Mouse (Mus musculus): ENCODE data around the gene Gm20509.
"Not testable (repeated sequence)": the region's sequence is repeated elsewhere in the genome, so short reads cannot be mapped to it uniquely, and the experiment has no call there.

Gene Gm20509

GRCm38 (mm10) chr9:73102181-73102580 is at the start of gene Gm20509:
Gene Gm20509 (plus strand): TSS chr9:73102470.
- DNase-seq (ENCODE audit: low read depth, low spot score): no peak

DNA sequence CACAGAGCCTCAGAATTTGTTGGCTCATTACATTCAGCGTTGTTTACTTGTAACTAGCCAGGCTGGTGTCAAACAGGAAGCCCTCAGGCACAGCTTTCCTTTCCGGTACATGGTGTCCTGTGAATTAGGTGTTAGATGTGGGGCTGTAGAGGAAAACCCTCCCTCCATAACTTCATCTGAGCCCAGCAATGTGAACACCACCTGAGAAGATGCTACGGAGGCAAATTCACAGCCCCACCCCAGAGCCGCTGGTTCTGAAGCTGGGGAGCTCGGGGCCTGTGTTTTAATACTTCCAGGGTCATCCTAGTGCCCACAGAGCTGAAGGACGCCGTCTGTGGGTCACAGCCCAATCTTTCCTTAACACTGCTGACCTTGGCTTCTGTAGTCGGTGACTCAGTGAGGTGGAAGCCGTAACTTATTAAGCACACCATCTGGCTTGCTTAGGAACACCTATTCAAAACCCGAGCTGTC is 46.8 kb upstream of the Gm20509 start:
- DNase-seq (ENCODE audit: low read depth, low spot score): peak; percentile 61

DNA sequence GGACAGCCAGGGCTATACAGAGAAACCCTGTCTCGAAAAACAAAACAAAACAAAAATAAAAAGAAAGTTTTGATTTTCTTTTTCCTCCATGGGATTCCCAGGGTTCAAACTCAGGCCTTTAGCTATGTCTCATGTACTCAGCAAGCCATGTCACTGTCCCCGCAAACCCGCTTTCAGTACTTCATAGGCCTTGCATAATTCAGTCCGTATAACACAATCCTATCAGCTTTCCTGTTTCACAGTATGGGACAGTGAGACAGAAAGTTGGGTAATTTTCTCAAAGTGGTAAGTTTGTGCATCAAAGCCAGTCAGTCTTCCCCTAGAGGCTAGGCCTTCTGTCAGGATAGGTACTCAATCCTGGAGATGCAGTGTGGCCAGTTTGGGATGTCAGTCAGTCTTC is 43.0 kb upstream of the Gm20509 start:
- no peak for DNase-seq (ENCODE audit: low read depth, low spot score)

- no peak for DNase-seq (ENCODE audit: low read depth, low spot score)
Observed at GRCm38 (mm10) chr9:73063621-73064290, 38.5 kb upstream of the Gm20509 start.

DNA sequence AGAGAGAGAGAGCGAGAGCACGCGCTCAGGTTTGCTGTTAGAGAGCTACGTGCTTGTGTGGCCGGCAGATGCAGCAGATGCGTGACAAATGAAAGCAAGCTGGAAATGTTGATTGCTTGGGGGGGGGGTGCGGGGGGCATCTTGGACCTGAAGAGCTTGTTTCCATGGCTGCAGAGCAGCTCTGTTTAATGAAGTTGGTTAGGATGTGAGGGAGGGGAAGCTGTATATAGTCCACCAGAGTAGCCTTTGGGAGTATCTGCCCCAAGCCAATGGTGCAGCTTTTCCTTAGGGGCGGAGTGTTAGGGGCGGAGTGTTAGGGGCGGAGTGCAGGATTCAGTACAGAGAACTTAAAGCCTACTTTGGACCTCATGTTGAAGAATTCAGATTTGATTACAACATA is 35.2 kb upstream of the Gm20509 start:
- DNase-seq (ENCODE audit: low read depth, low spot score): no peak

DNA sequence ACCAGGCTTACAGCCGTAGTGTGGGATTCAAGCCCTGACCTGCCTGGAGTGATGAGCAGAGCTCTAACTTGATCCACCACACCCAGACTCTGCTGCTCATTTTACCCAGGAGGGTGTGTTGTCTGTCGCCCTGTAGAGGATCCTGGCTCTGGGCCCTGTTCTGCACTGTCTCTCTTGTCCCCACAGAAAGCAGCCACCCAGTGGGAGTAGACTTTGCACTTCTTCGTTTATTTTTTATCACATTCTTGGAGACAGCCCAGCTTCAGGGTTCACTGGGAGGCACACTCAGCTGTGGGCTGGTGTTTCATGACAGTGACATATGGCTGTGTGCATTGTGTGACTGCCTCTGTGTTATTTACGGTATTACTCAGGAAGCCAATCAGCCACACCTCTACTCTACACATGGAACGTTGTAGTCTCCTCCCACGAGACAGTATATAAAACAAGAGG is 34.0 kb upstream of the Gm20509 start:
- no peak for DNase-seq (ENCODE audit: low read depth, low spot score)

GRCm38 (mm10) chr9:73068688-73069087 is 33.6 kb upstream of the Gm20509 start:
- DNase-seq (ENCODE audit: low read depth, low spot score): no peak

DNA sequence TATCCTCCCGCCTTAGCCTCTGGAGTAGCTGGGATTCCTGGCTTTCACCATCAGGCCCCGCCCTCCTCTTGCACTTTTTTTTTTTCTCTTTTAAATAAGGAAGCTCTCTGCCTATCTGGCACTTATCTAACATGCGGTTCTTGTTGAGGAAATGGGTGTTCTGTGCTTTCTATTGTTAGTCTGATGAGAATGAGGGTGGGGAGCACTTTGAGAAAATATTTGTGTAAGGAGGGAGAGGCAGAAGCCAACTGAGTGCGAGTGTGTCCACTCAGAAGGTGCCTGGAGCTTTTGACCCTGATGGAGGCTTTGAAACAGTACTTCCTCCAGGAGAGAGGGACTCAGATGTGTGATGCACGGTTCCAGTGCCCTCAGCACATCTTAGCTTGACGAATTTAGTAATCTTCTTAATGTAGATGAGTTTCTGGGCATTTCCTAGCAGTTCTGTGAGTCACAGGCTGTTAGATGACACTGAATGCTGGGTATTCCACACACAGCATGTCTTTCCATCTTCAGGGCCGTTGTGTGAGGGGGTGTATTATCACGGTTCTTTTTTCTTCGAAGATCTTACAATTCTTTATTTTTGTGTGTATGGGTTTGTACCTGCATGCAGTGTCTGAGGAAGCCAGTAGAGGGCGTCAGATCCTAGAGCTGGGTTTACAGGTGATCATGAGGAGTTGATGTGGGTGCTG is 31.2 kb upstream of the Gm20509 start:
- DNase-seq (ENCODE audit: low read depth, low spot score): peak; percentile 61

- DNase-seq (ENCODE audit: low read depth, low spot score): no peak
Observed at GRCm38 (mm10) chr9:73072426-73072825, 29.8 kb upstream of the Gm20509 start.

DNA sequence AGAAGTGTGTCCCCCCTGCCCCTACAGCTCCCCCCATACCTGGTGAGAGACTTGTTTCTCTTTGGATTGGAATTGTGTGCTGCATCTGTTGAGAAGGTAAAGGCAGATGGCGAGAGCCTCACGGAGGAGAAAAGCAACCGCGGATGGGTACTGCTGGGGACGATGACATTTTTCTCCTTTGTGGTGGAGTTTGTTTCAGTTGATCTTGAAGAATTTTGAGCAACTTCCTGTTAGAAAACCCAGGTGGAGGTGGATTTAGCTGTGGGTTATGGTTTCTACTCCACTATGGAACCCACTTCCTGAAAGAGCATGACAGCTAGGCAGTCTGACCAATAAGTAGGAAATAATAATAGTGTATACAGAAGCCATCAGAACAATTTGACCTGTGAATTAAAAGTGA is 29.1 kb upstream of the Gm20509 start:
- DNase-seq (ENCODE audit: low read depth, low spot score): peak; percentile 77

DNA sequence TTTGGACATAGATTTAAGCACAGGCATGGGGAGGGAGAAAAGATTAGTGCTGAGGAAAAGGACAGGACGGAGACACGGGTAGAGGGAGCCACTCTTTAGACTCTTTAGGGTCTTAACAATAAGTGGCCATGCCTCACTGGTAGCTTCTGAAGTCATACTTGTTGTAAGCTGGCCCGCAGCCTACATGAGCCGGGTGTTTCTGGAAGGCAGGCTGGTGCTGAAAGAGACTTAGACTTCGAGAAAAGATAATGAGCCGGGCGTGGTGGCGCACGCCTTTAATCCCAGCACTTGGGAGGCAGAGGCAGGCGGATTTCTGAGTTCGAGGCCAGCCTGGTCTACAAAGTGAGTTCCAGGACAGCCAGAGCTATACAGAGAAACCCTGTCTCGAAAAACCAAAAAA is 22.9 kb upstream of the Gm20509 start:
- DNase-seq (ENCODE audit: low read depth, low spot score): not testable (repeated sequence)

GRCm38 (mm10) chr9:73079801-73080325 is 22.4 kb upstream of the Gm20509 start:
- peak; percentile 30 for DNase-seq (ENCODE audit: low read depth, low spot score)

DNA sequence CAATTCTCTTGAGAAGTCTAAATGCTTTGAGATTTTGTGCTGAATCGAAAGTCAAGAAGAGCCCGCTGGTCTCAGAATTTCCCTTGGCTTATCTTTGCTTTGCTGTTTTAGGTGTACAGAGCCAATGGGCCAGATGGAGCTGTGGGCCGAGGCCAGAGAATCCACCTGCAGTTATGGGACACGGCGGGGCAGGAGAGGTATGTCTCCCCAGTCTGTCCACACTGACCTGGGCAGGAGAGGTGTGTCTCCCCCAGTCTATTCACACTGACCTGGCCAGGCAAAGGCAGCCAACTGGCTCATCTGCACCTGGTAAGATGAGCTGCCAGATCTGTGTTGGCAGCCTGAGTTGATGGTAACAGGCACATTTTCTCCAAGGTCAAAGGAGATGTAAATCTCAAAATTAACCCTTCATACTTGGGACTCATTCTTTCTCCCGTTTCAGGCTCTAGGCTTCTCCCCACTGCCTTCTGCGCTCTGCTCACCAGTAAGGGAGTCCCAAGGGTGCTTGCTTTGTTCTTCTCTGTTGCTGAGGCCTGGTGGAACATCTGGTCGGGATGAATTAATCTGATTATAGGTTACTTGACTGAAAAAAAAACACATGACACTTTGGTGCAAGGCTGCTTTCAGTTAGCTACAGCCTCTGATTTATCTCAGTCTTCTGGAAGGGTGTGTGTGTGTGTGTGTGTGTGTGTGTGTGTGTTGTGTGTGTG is 19.8 kb upstream of the Gm20509 start:
- no peak for DNase-seq (ENCODE audit: low read depth, low spot score)

DNA sequence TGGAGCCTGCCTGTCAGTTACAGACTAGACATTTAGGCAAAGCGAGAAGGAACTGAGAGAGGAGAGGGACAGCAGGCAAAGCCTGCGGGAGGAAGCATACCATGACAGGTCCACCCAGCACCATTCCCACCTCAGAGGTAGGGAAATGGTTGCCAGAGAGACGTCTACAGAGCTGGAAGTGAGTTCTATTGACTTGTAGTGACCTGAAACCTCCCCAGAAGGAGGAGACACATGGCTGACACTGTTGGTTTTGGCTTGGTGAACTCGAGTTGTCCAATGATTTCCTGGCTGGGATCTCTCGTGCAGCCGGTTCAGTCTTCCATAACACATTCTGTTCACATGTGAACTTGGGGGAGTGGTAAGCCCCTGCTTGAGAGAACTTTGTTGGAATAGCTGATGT is 18.3 kb upstream of the Gm20509 start:
- no peak for DNase-seq (ENCODE audit: low read depth, low spot score)

DNA sequence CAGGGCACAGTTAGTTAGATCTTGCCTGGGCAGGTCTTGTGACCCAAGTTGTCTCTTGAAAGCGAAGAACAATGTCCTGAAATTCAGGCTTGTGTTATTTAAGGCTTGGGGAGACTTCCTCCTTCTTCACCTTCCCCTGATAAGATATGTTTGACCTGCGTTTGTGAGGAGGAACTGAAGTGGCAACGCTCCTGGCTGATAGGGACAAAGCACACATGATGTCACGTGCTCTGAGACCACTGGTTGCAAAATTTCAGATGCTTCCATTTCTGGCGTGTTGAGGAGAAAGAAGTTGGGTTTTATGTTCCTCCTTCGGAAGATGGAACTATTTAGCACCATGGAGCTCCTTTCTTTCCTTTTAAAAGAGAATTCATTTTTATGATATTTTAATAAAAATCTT is 16.4 kb upstream of the Gm20509 start:
- no peak for DNase-seq (ENCODE audit: low read depth, low spot score)

DNA sequence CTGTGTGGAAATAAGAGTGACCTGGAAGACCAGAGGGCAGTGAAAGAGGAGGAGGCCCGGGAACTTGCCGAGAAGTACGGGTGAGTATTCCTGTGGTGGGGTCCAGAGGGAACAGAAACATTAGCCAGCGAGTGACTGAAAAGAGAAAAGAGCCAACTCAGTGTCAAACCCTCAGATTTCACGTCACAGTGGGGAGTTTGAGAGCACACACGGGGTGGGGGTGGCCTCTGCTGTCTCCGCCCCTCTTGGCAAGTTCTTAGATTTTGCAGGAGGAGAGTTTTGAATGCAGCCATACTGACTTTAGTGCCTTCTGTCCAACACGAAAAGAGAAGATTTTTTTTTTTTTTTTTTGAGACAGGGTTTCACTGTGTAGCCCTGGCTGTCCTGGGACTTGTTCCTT is 15.1 kb upstream of the Gm20509 start:
- DNase-seq (ENCODE audit: low read depth, low spot score): peak; percentile 54

GRCm38 (mm10) chr9:73087581-73087980 is 14.7 kb upstream of the Gm20509 start:
- DNase-seq (ENCODE audit: low read depth, low spot score): peak; percentile 39

GRCm38 (mm10) chr9:73089222-73089920 is 12.9 kb upstream of the Gm20509 start:
- peak; percentile 75 for DNase-seq (ENCODE audit: low read depth, low spot score)

DNA sequence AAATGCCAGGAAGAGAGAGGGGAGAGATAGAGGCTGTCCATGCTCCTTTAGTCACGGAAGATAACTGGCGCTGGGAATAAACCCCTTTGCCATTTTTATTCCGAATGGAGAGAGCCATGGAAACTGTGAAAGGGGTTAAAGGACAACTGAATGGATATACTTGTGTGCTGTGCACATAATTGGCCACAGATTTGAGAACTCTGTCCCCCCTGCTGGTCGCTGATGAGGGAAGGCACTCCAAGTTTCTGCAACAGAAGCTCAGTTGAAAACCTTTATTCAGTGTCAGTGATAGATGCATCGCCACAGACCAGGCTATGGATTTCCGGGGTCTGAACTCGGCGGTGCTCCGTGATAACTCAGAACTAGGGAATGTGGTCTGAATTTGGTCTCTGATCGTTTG is 12.1 kb upstream of the Gm20509 start:
- no peak for DNase-seq (ENCODE audit: low read depth, low spot score)

DNA sequence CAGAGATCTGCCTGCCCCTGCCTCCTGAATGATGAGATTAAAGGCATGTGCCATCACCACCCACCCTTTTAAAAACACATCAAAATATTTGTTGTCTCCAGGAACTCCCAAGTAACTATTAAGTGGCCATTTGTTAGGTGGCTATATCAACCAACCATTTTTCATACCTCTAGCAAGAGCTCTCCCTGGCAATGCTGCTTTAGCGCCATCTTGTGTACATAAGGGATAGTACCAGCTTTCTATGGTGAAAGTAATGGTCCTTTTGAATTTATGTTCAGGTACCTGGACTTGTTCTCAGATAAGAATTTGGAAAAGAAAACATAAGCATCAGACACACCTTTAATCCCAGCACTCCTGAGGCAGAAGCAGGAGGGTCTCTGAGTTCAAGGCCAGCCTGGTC is 10.5 kb upstream of the Gm20509 start:
- DNase-seq (ENCODE audit: low read depth, low spot score): peak; percentile 75

GRCm38 (mm10) chr9:73094580-73094979 is 7.7 kb upstream of the Gm20509 start:
- DNase-seq (ENCODE audit: low read depth, low spot score): no peak

- DNase-seq (ENCODE audit: low read depth, low spot score): no peak
Observed at GRCm38 (mm10) chr9:73097898-73098297, 4.4 kb upstream of the Gm20509 start.

Measured in CD4-positive helper T cell, adult 2 months (primary cell).